Mouse (Mus musculus) forebrain, embryonic 14.5 days (tissue): ENCODE data around the gene Dagla. TPM values are rescaled to one million over a fixed set of nuclear protein-coding genes. Genes with fewer than 3 reads are reported as not detected.

Experiments used
- ATAC-seq: fragments of 200-750 bp; cut with Nextera tagmentation; 2 replicates; pipeline ENCODE4 v1.8.0; 2017; ENCODE audit warnings: mild to moderate bottlenecking, moderate library complexity
- DNase-seq: peaks from one replicate; pipeline ENCODE4 v3.0.0-alpha.2; 2015; ENCODE audit warnings: low spot score
- H3K27ac ChIP-seq: fragments of 300-500 bp; sonication (generic); 2 replicates; pipeline ENCODE4 v1.5.1; 2014; ENCODE audit warnings: low read depth, mild to moderate bottlenecking, control low read depth, low read length, moderate library complexity
- H3K27me3 ChIP-seq: fragments of 300-500 bp; sonication (generic); replicated peaks from 2 replicates; pipeline ENCODE4 v1.6.1; 2014; ENCODE audit warnings: low read length, control low read depth, mixed read lengths; ENCODE audit not compliant: control insufficient read depth, insufficient read depth
- H3K36me3 ChIP-seq: fragments of 300-500 bp; sonication (generic); 2 replicates; pipeline ENCODE4 v1.6.1; 2014; ENCODE audit warnings: low read length, control low read depth; ENCODE audit not compliant: control insufficient read depth, insufficient read depth
- H3K4me1 ChIP-seq: fragments of 300-500 bp; sonication (generic); 2 replicates; pipeline ENCODE4 v1.6.1; 2014; ENCODE audit warnings: antibody characterized with exemption, low read length, control low read depth; ENCODE audit not compliant: control insufficient read depth, insufficient read depth
- H3K4me2 ChIP-seq: fragments of 300-500 bp; sonication (generic); 2 replicates; pipeline ENCODE4 v1.6.1; 2014; ENCODE audit warnings: mild to moderate bottlenecking, control low read depth, low read length
- H3K4me3 ChIP-seq: fragments of 300-500 bp; sonication (generic); 2 replicates; pipeline ENCODE4 v1.5.1; 2014; ENCODE audit warnings: low read depth, low read length, control low read depth
- H3K9ac ChIP-seq: fragments of 300-500 bp; sonication (generic); 2 replicates; pipeline ENCODE4 v1.6.1; 2014; ENCODE audit warnings: mild to moderate bottlenecking, low read length, control low read depth, moderate library complexity
- H3K9me3 ChIP-seq: fragments of 300-500 bp; sonication (generic); replicated peaks from 2 replicates; pipeline ENCODE4 v1.6.1; 2016; ENCODE audit warnings: low read length, control low read depth, mixed read lengths; ENCODE audit not compliant: control insufficient read depth
- WGBS: fragments of 180-500 bp; shearing (Covaris S2); extraction: QIAGEN DNeasy Blood & Tissue Kit; methylation state at CpG from one replicate; pipeline ENCODE4 v1.1.7; 2014; 5-methylcytosine and 5-hydroxymethylcytosine counted together
- polyA plus RNA-seq: library from polyadenylated mRNA; unstranded; fragments of >200 nt; fragmentation: Nextera tagmentation; extraction: Ambion mirVana; gene quantifications from 2 replicates; pipeline ENCODE4 v1.2.1, GENCODE M21; 2014

The Dagla gene
- polyA plus RNA-seq, 1 experiment from 2014 or later = 3.6 TPM

- no peaks in the 10 kb centered on the region for H3K36me3 ChIP-seq
- H3K9me3 ChIP-seq = no peaks in the 10 kb centered on the region
- H3K27me3 ChIP-seq = peaks cover 11% of the 10 kb centered on the region
- H3K4me3 ChIP-seq = peak within 1 kb of the TSS; percentile 34
- peak within 1 kb of the TSS; percentile 70 for H3K4me2 ChIP-seq
- peak within 1 kb of the TSS; percentile 58 for H3K9ac ChIP-seq
- DNase-seq = peak; percentile 63
- peak; percentile 88 for ATAC-seq
- H3K4me1 ChIP-seq = peaks cover 5% of the 10 kb centered on the region
- no peak within 1 kb of the TSS for H3K27ac ChIP-seq
- WGBS = 7% methylated on average over 43 of the region's 43 CpGs
Measured at GRCm38 (mm10) chr19:10240654-10241305, 63.9 kb downstream of the Dagla start, which contains the start of gene Myrf. TSS of gene Myrf (minus strand) at chr19:10240748.

DNA sequence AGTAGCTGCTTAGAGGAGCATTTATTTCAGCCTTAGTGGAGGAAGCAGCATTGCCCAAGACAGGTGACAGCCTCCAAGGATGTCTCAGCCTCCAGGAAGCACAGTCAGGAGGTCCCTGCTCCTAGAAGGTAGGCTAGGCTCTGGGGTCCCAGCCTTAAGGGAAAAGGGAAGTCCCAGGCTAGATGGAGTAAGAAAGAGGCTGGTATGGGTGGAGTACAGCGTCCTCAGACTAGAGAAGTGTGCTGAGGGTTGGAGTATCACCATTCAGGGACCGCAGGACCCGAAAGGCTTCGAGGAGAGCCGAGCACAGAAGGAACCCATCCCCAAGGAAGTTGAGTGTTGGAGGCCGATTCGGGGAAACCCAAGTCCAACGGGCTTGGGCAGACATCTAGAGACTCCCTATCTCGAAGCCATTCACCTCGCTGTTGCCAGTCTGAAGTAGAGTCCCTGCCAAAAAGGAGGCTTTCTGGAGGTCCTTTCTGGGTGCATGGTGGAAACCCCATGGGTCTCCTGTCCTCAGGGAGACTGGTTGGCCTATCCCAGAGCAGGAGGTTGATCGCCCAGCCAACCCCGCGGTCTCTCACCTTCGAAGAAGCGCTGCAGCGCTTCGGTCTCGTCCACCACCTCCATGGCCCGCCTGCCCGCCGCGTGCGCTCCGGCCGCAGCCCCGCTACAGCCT lies 64.6 kb downstream of the Dagla start:
- 2% methylated on average over 25 of the region's 26 CpGs for WGBS
- H3K27me3 ChIP-seq = peaks cover 11% of the 10 kb centered on the region
- H3K4me1 ChIP-seq = peaks cover 5% of the 10 kb centered on the region
- H3K9me3 ChIP-seq = no peaks in the 10 kb centered on the region
- H3K36me3 ChIP-seq = no peaks in the 10 kb centered on the region
- H3K4me2 ChIP-seq = peak overlapping the region; percentile 70
- DNase-seq (peak; percentile 16), ATAC-seq (no peak)
- H3K27ac ChIP-seq = no peak overlapping the region
- H3K4me3 ChIP-seq = peak overlapping the region; percentile 34
- H3K9ac ChIP-seq = peak overlapping the region; percentile 58

- H3K27me3 ChIP-seq = peaks cover 11% of the 10 kb centered on the region
- no peaks in the 10 kb centered on the region for H3K36me3 ChIP-seq
- H3K9me3 ChIP-seq = no peaks in the 10 kb centered on the region
- H3K9ac ChIP-seq = no peak overlapping the region
- WGBS = 36% methylated on average over 2 of the region's 2 CpGs
- H3K4me2 ChIP-seq = no peak overlapping the region
- no peak overlapping the region for H3K27ac ChIP-seq
- peaks cover 5% of the 10 kb centered on the region for H3K4me1 ChIP-seq
- no peak overlapping the region for H3K4me3 ChIP-seq
- DNase-seq (no peak), ATAC-seq (no peak)
Measured at GRCm38 (mm10) chr19:10239419-10239818, 65.3 kb downstream of the Dagla start.

GRCm38 (mm10) chr19:10238477-10238876 lies 66.2 kb downstream of the Dagla start:
- no peak for ATAC-seq
- WGBS = 55% methylated on average over 3 of the region's 3 CpGs
- Histone ChIP-seq H3K9me3 (no peaks in the 10 kb centered on the region), H3K36me3 (no peaks in the 10 kb centered on the region), H3K4me2 (no peak overlapping the region), H3K27me3 (peaks cover 11% of the 10 kb centered on the region), H3K9ac (no peak overlapping the region), H3K4me1 (peaks cover 5% of the 10 kb centered on the region), H3K4me3 (no peak overlapping the region), H3K27ac (no peak overlapping the region)
- DNase-seq = no peak

DNA sequence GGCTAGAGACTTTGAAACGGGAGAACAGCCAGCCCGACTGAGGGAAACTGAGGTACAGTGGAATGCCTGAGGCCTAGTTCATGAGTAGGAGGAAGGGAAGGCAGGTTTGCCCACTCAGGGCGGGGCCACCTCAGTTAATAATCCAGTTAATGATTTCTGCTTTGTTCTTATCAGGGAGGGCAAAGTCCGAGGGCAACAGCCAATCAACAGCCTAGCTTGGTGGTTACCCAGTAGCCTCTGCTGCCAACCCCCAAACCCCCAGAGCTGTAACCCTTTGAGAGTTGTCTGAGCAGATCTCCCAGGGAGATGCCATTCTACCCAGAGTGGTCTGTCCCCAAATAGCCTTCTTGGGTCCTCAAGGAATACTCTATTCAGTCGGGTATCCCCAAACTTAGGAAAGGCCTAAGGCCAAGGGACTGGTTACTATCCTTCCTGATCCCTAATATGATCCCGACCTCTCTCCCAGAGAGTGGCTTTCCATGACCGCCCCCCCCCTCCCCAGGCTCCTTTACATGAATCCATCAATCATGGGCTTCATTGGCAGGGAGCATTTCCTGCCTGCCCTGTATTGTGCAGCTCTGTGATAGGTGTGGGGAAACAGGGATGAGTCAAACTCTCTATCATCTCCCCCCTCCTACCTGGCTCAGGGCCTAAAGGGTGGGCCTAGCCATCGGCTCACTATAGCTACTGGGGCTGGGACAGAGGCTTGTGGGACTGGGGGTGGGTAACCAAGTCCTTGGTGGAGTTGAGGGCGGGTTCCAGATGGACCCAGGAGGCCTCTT lies 68.7 kb downstream of the Dagla start:
- Histone ChIP-seq H3K36me3 (no peaks in the 10 kb centered on the region), H3K4me2 (no peak overlapping the region), H3K4me3 (no peak overlapping the region), H3K9ac (no peak overlapping the region), H3K4me1 (peaks cover 5% of the 10 kb centered on the region), H3K27me3 (peaks cover 11% of the 10 kb centered on the region), H3K9me3 (no peaks in the 10 kb centered on the region), H3K27ac (no peak overlapping the region)
- DNase-seq (no peak), ATAC-seq (no peak)
- WGBS = 81% methylated on average over 9 of the region's 9 CpGs

- Histone ChIP-seq H3K27ac (no peak overlapping the region), H3K9me3 (no peaks in the 10 kb centered on the region), H3K4me2 (no peak overlapping the region), H3K27me3 (no peaks in the 10 kb centered on the region), H3K4me3 (no peak overlapping the region), H3K4me1 (no peaks in the 10 kb centered on the region), H3K9ac (no peak overlapping the region), H3K36me3 (no peaks in the 10 kb centered on the region)
- DNase-seq (no peak), ATAC-seq (no peak)
- WGBS = 21% methylated on average over 9 of the region's 9 CpGs
Measured at GRCm38 (mm10) chr19:10232327-10233017, 72.2 kb downstream of the Dagla start.

GRCm38 (mm10) chr19:10231871-10232270 lies 72.8 kb downstream of the Dagla start:
- 18% methylated on average over 5 of the region's 5 CpGs for WGBS
- ATAC-seq = no peak

GRCm38 (mm10) chr19:10231016-10231415 lies 73.7 kb downstream of the Dagla start:
- DNase-seq = no peak
- Histone ChIP-seq H3K27me3 (no peaks in the 10 kb centered on the region), H3K4me1 (no peaks in the 10 kb centered on the region), H3K4me2 (no peak overlapping the region), H3K27ac (no peak overlapping the region), H3K36me3 (no peaks in the 10 kb centered on the region), H3K9me3 (no peaks in the 10 kb centered on the region), H3K4me3 (no peak overlapping the region), H3K9ac (no peak overlapping the region)
- no peak for ATAC-seq
- 15% methylated on average over 7 of the region's 7 CpGs for WGBS

More at GRCm38 (mm10) chr19:10231871-10232270, 72.8 kb downstream of the Dagla start:
- Histone ChIP-seq H3K4me3 (no peak overlapping the region), H3K9me3 (no peaks in the 10 kb centered on the region), H3K27me3 (no peaks in the 10 kb centered on the region), H3K4me1 (no peaks in the 10 kb centered on the region), H3K4me2 (no peak overlapping the region), H3K36me3 (no peaks in the 10 kb centered on the region), H3K9ac (no peak overlapping the region), H3K27ac (no peak overlapping the region)
- no peak for DNase-seq
